Mouse (Mus musculus) thymus, postnatal 10 days (tissue): Measurements from ENCODE around the gene Ccdc83.

Source experiments
- DNase-seq, 2 experiments: peaks; one replicate each; pipeline ENCODE4 v3.0.0; 2021; ENCODE audit warnings: low spot score in 2 of 2

The Ccdc83 gene

GRCm38 (mm10) chr7:90265289-90265970 lies at the start of gene Ccdc83:
Gene Ccdc83 (minus strand): TSS chr7:90265777.
- peak; percentile 20 to 58 for DNase-seq

GRCm38 (mm10) chr7:90313421-90313820 lies 47.8 kb upstream of the Ccdc83 start:
- no peak for DNase-seq

- no peak for DNase-seq
Observed at GRCm38 (mm10) chr7:90312151-90312883, 46.7 kb upstream of the Ccdc83 start.

- DNase-seq: no peak
Observed at GRCm38 (mm10) chr7:90308003-90308402, 42.4 kb upstream of the Ccdc83 start.

- DNase-seq: no peak
Observed at GRCm38 (mm10) chr7:90306968-90307367, 41.4 kb upstream of the Ccdc83 start.

- DNase-seq: no peak
Observed at GRCm38 (mm10) chr7:90306079-90306478, 40.5 kb upstream of the Ccdc83 start.

GRCm38 (mm10) chr7:90302647-90303552 lies 37.3 kb upstream of the Ccdc83 start:
- peak; percentile 33 to 45 for DNase-seq

- peak; percentile 66 to 74 for DNase-seq
Observed at GRCm38 (mm10) chr7:90301942-90302646, 36.5 kb upstream of the Ccdc83 start, which contains the start of gene Sytl2. Gene Sytl2 (plus strand): TSS chr7:90302252.

- DNase-seq: no peak
Observed at GRCm38 (mm10) chr7:90291885-90292284, 26.3 kb upstream of the Ccdc83 start.

GRCm38 (mm10) chr7:90284793-90285192 lies 19.2 kb upstream of the Ccdc83 start:
- no peak for DNase-seq

GRCm38 (mm10) chr7:90282786-90283185 lies 17.2 kb upstream of the Ccdc83 start:
- no peak for DNase-seq

GRCm38 (mm10) chr7:90281759-90282546 lies 16.4 kb upstream of the Ccdc83 start:
- DNase-seq: no peak

GRCm38 (mm10) chr7:90280878-90281277 lies 15.3 kb upstream of the Ccdc83 start:
- peak in 1 of 2 experiments; percentile 15 for DNase-seq

- DNase-seq: peak; percentile 22 to 67
Observed at GRCm38 (mm10) chr7:90280274-90280875, 14.8 kb upstream of the Ccdc83 start.

GRCm38 (mm10) chr7:90279136-90279535 lies 13.6 kb upstream of the Ccdc83 start:
- DNase-seq: no peak

GRCm38 (mm10) chr7:90277769-90278168 lies 12.2 kb upstream of the Ccdc83 start:
- no peak for DNase-seq

- DNase-seq: no peak
Observed at GRCm38 (mm10) chr7:90277246-90277645, 11.7 kb upstream of the Ccdc83 start.

- DNase-seq: no peak
Observed at GRCm38 (mm10) chr7:90274561-90275100, 9.1 kb upstream of the Ccdc83 start.

- no peak for DNase-seq
Observed at GRCm38 (mm10) chr7:90270141-90270540, 4.6 kb upstream of the Ccdc83 start.
